Mouse (Mus musculus) cortical plate, adult 2 months (tissue): ENCODE results near the gene Chmp5. TPM values are rescaled to one million over a fixed set of nuclear protein-coding genes. Genes with fewer than 3 reads are reported as not detected.

Experiments used
- H3K27ac ChIP-seq: fragments of 200-500 bp; 2 replicates; pipeline ENCODE4 v1.5.1; 2012; ENCODE audit warnings: low read length, control low read depth, inconsistent platforms; ENCODE audit not compliant: insufficient read depth
- H3K4me1 ChIP-seq: fragments of 200-500 bp; 2 replicates; pipeline ENCODE4 v1.6.1; 2011; ENCODE audit warnings: low read length; ENCODE audit not compliant: control insufficient read depth, insufficient read depth
- H3K4me3 ChIP-seq: fragments of 200-500 bp; 2 replicates; pipeline ENCODE4 v1.5.1; 2011; ENCODE audit warnings: mild to moderate bottlenecking, low read length, control low read depth; ENCODE audit not compliant: insufficient read depth
- CTCF ChIP-seq: fragments of 200-500 bp; IDR thresholded peaks from 2 replicates; pipeline ENCODE4 v1.5.1; 2011; ENCODE audit warnings: mild to moderate bottlenecking, control low read depth, low read length; ENCODE audit not compliant: insufficient read depth; ENCODE audit errors: extremely low read depth
- POLR2A ChIP-seq: fragments of 200-500 bp; IDR thresholded peaks from 2 replicates; pipeline ENCODE4 v1.6.1; 2011; ENCODE audit warnings: mild to moderate bottlenecking, low read length, control low read depth; ENCODE audit not compliant: insufficient read depth; ENCODE audit errors: extremely low read depth
- polyA plus RNA-seq: library from polyadenylated mRNA; depleted of rRNA; stranded (reverse); fragments of >200 nt; gene quantifications from 2 replicates; pipeline ENCODE4 v1.2.3, GENCODE M21; 2012

Chmp5 gene
- polyA plus RNA-seq, 1 experiment = 106 TPM

GRCm38 (mm10) chr4:40971744-40972143 lies 23.5 kb downstream of the Chmp5 start:
- Histone ChIP-seq H3K4me1 (peaks cover 6% of the 10 kb centered on the region; the same call in 1 of the 2 replicates), H3K27ac (no peak overlapping the region), H3K4me3 (peak overlapping the region; percentile 77)
- TF ChIP-seq CTCF (peak; percentile 48; the same call in 1 of the 2 replicates), POLR2A (no peak)

GRCm38 (mm10) chr4:40974011-40974410 lies 25.8 kb downstream of the Chmp5 start:
- Histone ChIP-seq H3K27ac (no peak overlapping the region), H3K4me3 (no peak overlapping the region)

GRCm38 (mm10) chr4:40975678-40976077 lies 27.5 kb downstream of the Chmp5 start:
- no peak for TF ChIP-seq POLR2A
- TF ChIP-seq CTCF = no peak
- Histone ChIP-seq H3K4me3 (no peak overlapping the region), H3K4me1 (peaks cover 6% of the 10 kb centered on the region; the same call in 1 of the 2 replicates), H3K27ac (no peak overlapping the region)

More at GRCm38 (mm10) chr4:40974011-40974410, 25.8 kb downstream of the Chmp5 start:
- TF ChIP-seq POLR2A = no peak
- no peak for TF ChIP-seq CTCF
- H3K4me1 ChIP-seq = peaks cover 6% of the 10 kb centered on the region; the same call in 1 of the 2 replicates

- H3K27ac ChIP-seq = no peak overlapping the region
- TF ChIP-seq POLR2A = no peak
- TF ChIP-seq CTCF = no peak
- peaks cover 6% of the 10 kb centered on the region for H3K4me1 ChIP-seq
- H3K4me3 ChIP-seq = no peak overlapping the region
Observed at GRCm38 (mm10) chr4:40976651-40977050, 28.4 kb downstream of the Chmp5 start.

- TF ChIP-seq CTCF = no peak
- TF ChIP-seq POLR2A = no peak
- Histone ChIP-seq H3K4me3 (no peak overlapping the region), H3K4me1 (peaks cover 3% of the 10 kb centered on the region), H3K27ac (no peak overlapping the region)
Observed at GRCm38 (mm10) chr4:40979430-40979829, 31.2 kb downstream of the Chmp5 start.

- Histone ChIP-seq H3K4me1 (no peaks in the 10 kb centered on the region; the same call in 1 of the 2 replicates), H3K27ac (no peak overlapping the region), H3K4me3 (no peak overlapping the region)
- TF ChIP-seq CTCF (no peak), POLR2A (no peak)
Observed at GRCm38 (mm10) chr4:40982486-40982885, 34.3 kb downstream of the Chmp5 start.

GRCm38 (mm10) chr4:40983686-40984085 lies 35.5 kb downstream of the Chmp5 start:
- Histone ChIP-seq H3K4me3 (no peak overlapping the region), H3K4me1 (no peaks in the 10 kb centered on the region; the same call in 1 of the 2 replicates), H3K27ac (no peak overlapping the region)
- TF ChIP-seq POLR2A (no peak), CTCF (no peak)

GRCm38 (mm10) chr4:40989633-40990032 lies 41.4 kb downstream of the Chmp5 start:
- TF ChIP-seq CTCF = no peak
- TF ChIP-seq POLR2A = no peak
- Histone ChIP-seq H3K4me3 (no peak overlapping the region), H3K27ac (no peak overlapping the region), H3K4me1 (no peaks in the 10 kb centered on the region)

GRCm38 (mm10) chr4:40996302-40996701 lies 48.1 kb downstream of the Chmp5 start:
- H3K27ac ChIP-seq = no peak overlapping the region
- TF ChIP-seq POLR2A (no peak), CTCF (no peak)
- no peak overlapping the region for H3K4me3 ChIP-seq
- no peaks in the 10 kb centered on the region for H3K4me1 ChIP-seq

GRCm38 (mm10) chr4:40997916-40998315 lies 49.7 kb downstream of the Chmp5 start:
- no peak for TF ChIP-seq CTCF
- no peak for TF ChIP-seq POLR2A
- no peak overlapping the region for H3K4me3 ChIP-seq
- no peaks in the 10 kb centered on the region for H3K4me1 ChIP-seq
- no peak overlapping the region for H3K27ac ChIP-seq

- H3K4me1 ChIP-seq = no peaks in the 10 kb centered on the region
- TF ChIP-seq CTCF = no peak
- no peak for TF ChIP-seq POLR2A
- no peak overlapping the region for H3K27ac ChIP-seq
- no peak overlapping the region for H3K4me3 ChIP-seq
Observed at GRCm38 (mm10) chr4:41000271-41000670, 52.1 kb downstream of the Chmp5 start.
